8 mouse cellular contexts compared by ENCODE assay signal in genomic region chr8:8225175-8225830, GRCm38 (mm10).
A peak's percentile ranks its signal among the peaks of the same experiment; 100 is the strongest.
DNase-seq lines count a peak whose midpoint lies in the region; TF ChIP-seq lines count a peak whose summit lies in the region.
"Had no signal": no experiment of that assay in that cellular context is flagged by ENCODE, and none has a peak within 500 bp of the region (broad histone marks: within the 10 kb centered on the region; RNA-seq: fewer than 3 reads in every experiment).

No protein-coding gene starts in this region.

- H3K4me2 ChIP-seq in CH12.LX (ENCODE audit: insufficient read depth, low read depth, poor library complexity, severe bottlenecking), result no peak overlapping the region
- H3K4me2 ChIP-seq: lung, embryonic 15.5 days had no signal

- no peaks in the 10 kb centered on the region for H3K27me3 ChIP-seq in CH12.LX (replicated peaks)
- H3K27me3 ChIP-seq in embryonic facial prominence, embryonic 10.5 days (replicated peaks; ENCODE audit: low read depth, poor library complexity, severe bottlenecking), result no peaks in the 10 kb centered on the region
- H3K27me3 ChIP-seq: lung, embryonic 15.5 days had no signal

- no peak for TF ChIP-seq EP300 in CH12.LX (IDR thresholded peaks at IDR 0.05; ENCODE audit: low read length)

- H3K79me2 ChIP-seq in CH12.LX (replicated peaks; ENCODE audit: control insufficient read depth, extremely low read depth, insufficient read depth, poor library complexity, severe bottlenecking), result no peaks in the 10 kb centered on the region

- in situ Hi-C loops in CH12.LX (cut with MboI; ENCODE audit: low pct_ligation_motif_present, low pct_unique_long_range_greater_than_20kb, low sequenced_read_pairs), result no loop called here

- WGBS in large intestine, adult 2 months, result 22% methylated on average over 2 of the region's 2 CpGs
- WGBS in embryonic facial prominence, embryonic 10.5 days, result 62% methylated on average over 2 of the region's 2 CpGs

- no peak; a peak in 1 of 4 replicates for TF ChIP-seq CTCF in CH12.LX (conservative IDR thresholded peaks at IDR 0.05 in 1 of 2, IDR thresholded peaks at IDR 0.05 in 1 of 2; ENCODE audit: low read depth in 2 of 2, low read length in 2 of 2)

- H3K27ac ChIP-seq in CH12.LX (ENCODE audit: insufficient read depth, low read depth), result no peak overlapping the region
- no peak overlapping the region for H3K27ac ChIP-seq in embryonic facial prominence, embryonic 10.5 days (replicated peaks)
- H3K27ac ChIP-seq: lung, embryonic 15.5 days had no signal

- no peak for TF ChIP-seq POLR2A in CH12.LX (IDR thresholded peaks at IDR 0.05; ENCODE audit: low read depth, low read length)

- TF ChIP-seq RAD21 in CH12.LX (IDR thresholded peaks at IDR 0.05; ENCODE audit: low read depth, low read length), result peak; percentile 1

- no peak overlapping the region for H3K9ac ChIP-seq in CH12.LX (ENCODE audit: insufficient read depth, low read depth)
- H3K9ac ChIP-seq: lung, embryonic 15.5 days had no signal

- intact Hi-C loops in heart, postnatal 10 days (cut with DNase I), result loop anchor here (5.0 kb wide), 1 partner anchor 432 kb away; no protein-coding TSS in a partner anchor

- H3K9me3 ChIP-seq in CH12.LX (replicated peaks; ENCODE audit: low read length), result peaks cover 49% of the 10 kb centered on the region
- no peaks in the 10 kb centered on the region for H3K9me3 ChIP-seq in embryonic facial prominence, embryonic 10.5 days
- H3K9me3 ChIP-seq: lung, embryonic 15.5 days had no signal

- no peak overlapping the region for H3K4me3 ChIP-seq in CH12.LX (replicated peaks in 1 of 3; ENCODE audit: low read depth in 2 of 3, low read length in 2 of 3, poor library complexity in 1 of 3)
- H3K4me3 ChIP-seq in embryonic facial prominence, embryonic 10.5 days, result no peak overlapping the region
- H3K4me3 ChIP-seq: lung, embryonic 15.5 days had no signal

- DNase-seq in heart, postnatal 10 days, result peak; percentile 7 to 28
- no peak for DNase-seq in heart, adult 8-10 months (ENCODE audit: low spot score)
- DNase-seq in CH12.LX (ENCODE audit: extremely low read depth) (no peak), adipocyte (ENCODE audit: low spot score) (peak; percentile 69)
- peak; percentile 66 for DNase-seq in large intestine, adult 2 months (ENCODE audit: low read depth, low spot score)
- DNase-seq in embryonic facial prominence, embryonic 10.5 days (ENCODE audit: low spot score), result no peak
- no peak for DNase-seq in left cerebral cortex, adult 9 months (ENCODE audit: low spot score in 2 of 2)

- dilution Hi-C loops in CH12.LX (cut with MboI; ENCODE audit: extremely low pct_ligation_motif_present, extremely low pct_unique_long_range_greater_than_20kb, low sequenced_read_pairs), result no loop called here

- H3K36me3 ChIP-seq in CH12.LX (replicated peaks in 1 of 2; ENCODE audit: control insufficient read depth in 1 of 2, insufficient read depth in 1 of 2, low read length in 1 of 2), result no peaks in the 10 kb centered on the region
- H3K36me3 ChIP-seq in embryonic facial prominence, embryonic 10.5 days (replicated peaks), result no peaks in the 10 kb centered on the region
- H3K36me3 ChIP-seq: lung, embryonic 15.5 days had no signal

- H3K4me1 ChIP-seq in CH12.LX (ENCODE audit: control insufficient read depth in 1 of 2, insufficient read depth in 2 of 2), result no peaks in the 10 kb centered on the region
- H3K4me1 ChIP-seq in embryonic facial prominence, embryonic 10.5 days, result peaks cover 3% of the 10 kb centered on the region

TF ChIP-seq in CH12.LX, 34 proteins besides CTCF, POLR2A, EP300 and RAD21:
- TF ChIP-seq ZKSCAN1 (IDR thresholded peaks at IDR 0.05; ENCODE audit: borderline replicate concordance, low read depth, low read length) (no peak), MAFK (IDR thresholded peaks at IDR 0.05; ENCODE audit: insufficient replicate concordance, low read length) (no peak), TBP (conservative IDR thresholded peaks at IDR 0.05; ENCODE audit: low read depth, low read length) (no peak), SMC3 (IDR thresholded peaks at IDR 0.05; ENCODE audit: low read depth, low read length) (no peak), IRF4 (IDR thresholded peaks at IDR 0.05; ENCODE audit: low read depth, low read length) (no peak), NRF1 (IDR thresholded peaks at IDR 0.05; ENCODE audit: low read depth, low read length) (no peak), UBTF (IDR thresholded peaks at IDR 0.05; ENCODE audit: low read depth, low read length) (no peak), USF1 (IDR thresholded peaks at IDR 0.05; ENCODE audit: low read depth, low read length) (no peak), PAX5 (IDR thresholded peaks at IDR 0.05; ENCODE audit: low read length) (no peak), ETS1 (conservative IDR thresholded peaks at IDR 0.05; ENCODE audit: low read depth, low read length) (no peak), HCFC1 (IDR thresholded peaks at IDR 0.05; ENCODE audit: low read depth, low read length) (no peak), CHD1 (IDR thresholded peaks at IDR 0.05; ENCODE audit: low read depth, low read length) (no peak), JUN (IDR thresholded peaks at IDR 0.05; ENCODE audit: insufficient read depth, low read depth, low read length) (no peak), ZNF384 (IDR thresholded peaks at IDR 0.05; ENCODE audit: low read depth, low read length) (no peak), E2F4 (IDR thresholded peaks at IDR 0.05; ENCODE audit: insufficient replicate concordance, low read depth, low read length) (no peak), RCOR1 (conservative IDR thresholded peaks at IDR 0.05; ENCODE audit: low read depth, low read length) (no peak)

Comparison
In these comparisons a context has a peak if more than half of its experiments do, and no peak if none do; other contexts are left out.
1. DNase-seq: peak in heart, postnatal 10 days (2 of 2), adipocyte (single experiment) and large intestine, adult 2 months (single experiment); none in heart, adult 8-10 months (single experiment), CH12.LX (single experiment), embryonic facial prominence, embryonic 10.5 days (single experiment) and left cerebral cortex, adult 9 months (0 of 2).